Mouse (Mus musculus): ENCODE measurements around the gene Fastkd2. TPM values are rescaled to one million over a fixed set of nuclear protein-coding genes. Genes with fewer than 3 reads are reported as not detected.

The Fastkd2 gene
- polyA plus RNA-seq, 1 experiment from 2014 or later: 54.6 TPM

DNA sequence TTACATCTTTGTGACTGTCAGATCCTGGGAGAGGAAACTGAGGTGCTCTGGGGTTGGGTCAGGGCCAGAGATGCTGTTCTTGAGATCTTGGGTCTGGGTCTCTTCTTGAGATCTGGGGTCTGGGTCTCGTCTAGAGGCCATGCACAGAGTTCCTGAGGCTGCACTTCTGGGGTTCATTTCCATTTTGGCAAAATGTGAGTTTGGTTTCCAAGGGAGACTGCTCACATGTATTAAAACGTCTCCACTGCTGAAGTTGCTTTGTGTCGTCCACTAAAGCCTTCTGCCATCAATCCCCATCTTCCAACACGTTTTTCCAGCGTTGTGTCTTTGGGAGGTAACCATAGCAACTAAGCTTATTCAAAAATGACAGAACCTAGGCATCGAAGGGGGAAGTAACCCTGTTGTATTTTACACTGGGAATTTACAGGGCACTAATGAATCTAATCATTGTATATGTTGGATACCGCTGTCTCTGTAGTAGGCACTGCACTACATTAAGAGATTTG is 33.5 kb downstream of the Fastkd2 start:
- no peak overlapping the region for H3K4me3 ChIP-seq (replicated peaks; ENCODE audit: low read length)
- H3K27ac ChIP-seq (ENCODE audit: low read length): peak overlapping the region; percentile 33; the same call in 1 of the 2 replicates
- H3K9me3 ChIP-seq (replicated peaks; ENCODE audit: control insufficient read depth, low read length): no peaks in the 10 kb centered on the region
- H3K4me2 ChIP-seq (ENCODE audit: low read depth, low read length): no peak overlapping the region
- no peaks in the 10 kb centered on the region for H3K4me1 ChIP-seq (ENCODE audit: control insufficient read depth, insufficient read depth, low read length)
- 48% methylated on average over 7 of the region's 7 CpGs for WGBS
- no peaks in the 10 kb centered on the region for H3K27me3 ChIP-seq (ENCODE audit: control insufficient read depth, insufficient read depth, low read length)
- H3K36me3 ChIP-seq (ENCODE audit: control insufficient read depth, insufficient read depth, low read length): no peaks in the 10 kb centered on the region
- no peak for ATAC-seq (ENCODE audit: insufficient read depth, low FRiP score)
- H3K9ac ChIP-seq (ENCODE audit: low read length): no peak overlapping the region

DNA sequence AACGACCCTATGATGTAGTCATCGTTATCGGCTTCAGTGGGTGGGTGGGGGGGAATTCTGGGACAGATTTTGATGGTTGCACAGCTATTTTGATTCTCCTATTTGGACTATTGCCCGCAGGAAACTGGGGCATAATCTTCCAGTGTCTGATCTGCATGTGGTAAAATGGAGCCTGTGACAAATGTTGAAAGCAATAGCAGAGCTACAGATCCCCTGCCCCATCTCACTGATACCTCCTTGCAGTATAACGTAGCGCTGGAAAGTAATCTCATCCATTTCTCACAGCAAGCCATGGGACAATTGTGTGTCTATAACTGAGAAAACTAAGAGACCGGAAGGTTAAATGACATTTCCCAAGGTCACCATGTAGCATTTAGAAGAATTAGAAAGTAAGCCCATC is 34.0 kb downstream of the Fastkd2 start:
- Histone ChIP-seq H3K9me3 (replicated peaks; ENCODE audit: control insufficient read depth, low read length) (no peaks in the 10 kb centered on the region), H3K4me2 (ENCODE audit: low read depth, low read length) (no peak overlapping the region), H3K4me1 (ENCODE audit: control insufficient read depth, insufficient read depth, low read length) (no peaks in the 10 kb centered on the region), H3K36me3 (ENCODE audit: control insufficient read depth, insufficient read depth, low read length) (no peaks in the 10 kb centered on the region), H3K9ac (ENCODE audit: low read length) (no peak overlapping the region), H3K4me3 (replicated peaks; ENCODE audit: low read length) (no peak overlapping the region), H3K27me3 (ENCODE audit: control insufficient read depth, insufficient read depth, low read length) (no peaks in the 10 kb centered on the region), H3K27ac (ENCODE audit: low read length) (no peak overlapping the region)
- no peak for ATAC-seq (ENCODE audit: insufficient read depth, low FRiP score)
- 83% methylated on average over 7 of the region's 7 CpGs for WGBS

DNA sequence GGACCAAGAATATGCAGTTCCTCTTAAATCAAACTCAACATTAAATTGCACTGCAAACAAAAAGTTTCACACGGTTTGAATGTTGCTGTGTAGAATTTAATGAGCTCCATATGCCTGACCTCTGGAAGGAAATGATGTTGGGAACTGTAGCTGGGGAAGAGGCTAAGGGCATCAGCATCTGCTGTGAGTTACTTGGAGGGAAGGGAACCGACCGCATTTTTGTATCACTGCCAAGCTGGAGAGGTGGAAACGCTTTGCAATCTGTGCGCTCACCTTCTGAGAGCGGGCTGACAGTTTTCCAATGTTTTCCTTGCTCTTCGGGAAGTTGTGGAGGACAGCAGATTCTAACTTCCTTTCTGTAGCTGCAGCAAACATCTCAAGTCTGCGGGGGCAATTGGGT is 37.7 kb downstream of the Fastkd2 start:
- 52% methylated on average over 8 of the region's 8 CpGs for WGBS
- Histone ChIP-seq H3K4me1 (ENCODE audit: control insufficient read depth, insufficient read depth, low read length) (no peaks in the 10 kb centered on the region), H3K4me2 (ENCODE audit: low read depth, low read length) (no peak overlapping the region), H3K9me3 (replicated peaks; ENCODE audit: control insufficient read depth, low read length) (no peaks in the 10 kb centered on the region), H3K36me3 (ENCODE audit: control insufficient read depth, insufficient read depth, low read length) (no peaks in the 10 kb centered on the region), H3K9ac (ENCODE audit: low read length) (no peak overlapping the region), H3K27me3 (ENCODE audit: control insufficient read depth, insufficient read depth, low read length) (no peaks in the 10 kb centered on the region), H3K27ac (ENCODE audit: low read length) (no peak overlapping the region), H3K4me3 (replicated peaks; ENCODE audit: low read length) (no peak overlapping the region)
- no peak for ATAC-seq (ENCODE audit: insufficient read depth, low FRiP score)

DNA sequence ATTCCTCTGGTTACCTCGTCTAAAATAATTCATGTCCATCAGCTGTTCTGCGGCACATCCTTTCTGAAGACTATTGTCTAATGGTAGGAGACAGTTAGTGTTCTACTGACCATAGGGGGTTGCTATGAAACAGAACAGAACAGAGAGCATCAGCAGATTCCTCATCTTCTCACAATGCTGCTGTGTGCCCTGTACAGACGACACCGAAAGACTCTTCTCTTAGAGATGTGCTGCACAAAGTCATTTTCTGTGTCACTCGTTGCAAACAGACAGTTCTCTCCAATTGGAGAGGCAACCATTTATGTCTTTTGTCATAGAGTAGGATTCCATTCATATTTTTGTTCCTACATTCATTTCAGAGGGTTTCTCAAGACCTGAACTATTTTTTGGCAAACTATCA is 38.8 kb downstream of the Fastkd2 start, which contains the start of gene 4933402D24Rik:
Gene 4933402D24Rik, minus strand, starts transcription at position 101 of the 400 bp plus-strand sequence.
- H3K9ac ChIP-seq (ENCODE audit: low read length): no peak within 1 kb of the TSS
- no peak for ATAC-seq (ENCODE audit: insufficient read depth, low FRiP score)
- no peaks in the 10 kb centered on the region for H3K27me3 ChIP-seq (ENCODE audit: control insufficient read depth, insufficient read depth, low read length)
- no peaks in the 10 kb centered on the region for H3K9me3 ChIP-seq (replicated peaks; ENCODE audit: control insufficient read depth, low read length)
- no peak within 1 kb of the TSS for H3K27ac ChIP-seq (ENCODE audit: low read length)
- no peaks in the 10 kb centered on the region for H3K36me3 ChIP-seq (ENCODE audit: control insufficient read depth, insufficient read depth, low read length)
- no peaks in the 10 kb centered on the region for H3K4me1 ChIP-seq (ENCODE audit: control insufficient read depth, insufficient read depth, low read length)
- H3K4me3 ChIP-seq (replicated peaks; ENCODE audit: low read length): no peak within 1 kb of the TSS
- WGBS: 72% methylated on average over 5 of the region's 5 CpGs
- no peak within 1 kb of the TSS for H3K4me2 ChIP-seq (ENCODE audit: low read depth, low read length)

DNA sequence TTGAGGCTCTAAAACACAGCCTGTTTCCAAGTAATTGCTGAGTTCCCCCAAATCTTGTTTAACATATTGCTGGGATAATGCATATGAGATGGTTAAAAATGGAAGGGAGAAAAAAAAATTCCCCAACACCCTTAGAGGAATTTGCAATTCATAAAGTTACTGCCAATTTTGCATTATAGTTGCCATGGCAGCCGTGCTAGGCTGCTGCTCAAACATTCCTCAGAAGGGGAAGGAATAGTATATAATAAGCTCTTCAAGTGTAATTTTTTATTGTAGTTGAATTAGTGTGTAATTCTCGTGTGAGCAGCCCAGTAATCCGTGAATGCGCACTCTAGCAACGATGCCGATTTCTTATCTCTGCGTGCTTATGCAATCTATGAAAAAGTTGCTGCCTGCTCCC is 39.9 kb downstream of the Fastkd2 start:
- H3K4me3 ChIP-seq (replicated peaks; ENCODE audit: low read length): no peak overlapping the region
- H3K27ac ChIP-seq (ENCODE audit: low read length): no peak overlapping the region
- 56% methylated on average over 7 of the region's 7 CpGs for WGBS
- no peaks in the 10 kb centered on the region for H3K9me3 ChIP-seq (replicated peaks; ENCODE audit: control insufficient read depth, low read length)
- H3K4me2 ChIP-seq (ENCODE audit: low read depth, low read length): no peak overlapping the region
- no peak for ATAC-seq (ENCODE audit: insufficient read depth, low FRiP score)
- no peaks in the 10 kb centered on the region for H3K27me3 ChIP-seq (ENCODE audit: control insufficient read depth, insufficient read depth, low read length)
- no peaks in the 10 kb centered on the region for H3K36me3 ChIP-seq (ENCODE audit: control insufficient read depth, insufficient read depth, low read length)
- no peak overlapping the region for H3K9ac ChIP-seq (ENCODE audit: low read length)
- no peaks in the 10 kb centered on the region for H3K4me1 ChIP-seq (ENCODE audit: control insufficient read depth, insufficient read depth, low read length)

DNA sequence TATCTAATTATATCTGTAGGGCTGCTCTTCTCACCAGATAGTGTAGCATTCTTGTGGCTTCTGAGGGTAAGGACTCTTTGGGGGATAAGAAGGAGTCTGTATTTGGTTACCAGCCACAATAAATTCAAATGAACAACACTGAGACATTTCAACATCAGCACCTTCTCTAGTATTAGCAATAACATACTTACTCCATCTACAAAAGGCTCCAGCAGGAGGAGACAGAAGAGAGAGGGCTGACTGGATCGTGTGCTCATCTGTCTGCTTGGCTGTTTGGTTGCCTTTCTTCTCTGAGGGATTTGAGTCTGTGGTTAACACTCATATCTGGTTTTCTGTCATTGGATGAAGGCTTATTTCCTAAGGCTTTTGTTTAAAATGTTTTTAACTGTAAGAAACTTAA is 46.0 kb downstream of the Fastkd2 start:
- WGBS: 44% methylated on average over 1 of the region's 1 CpGs
- ATAC-seq (ENCODE audit: insufficient read depth, low FRiP score): no peak
- H3K9me3 ChIP-seq (replicated peaks; ENCODE audit: control insufficient read depth, low read length): no peaks in the 10 kb centered on the region
- no peaks in the 10 kb centered on the region for H3K4me1 ChIP-seq (ENCODE audit: control insufficient read depth, insufficient read depth, low read length)
- H3K4me3 ChIP-seq (replicated peaks; ENCODE audit: low read length): no peak overlapping the region
- H3K36me3 ChIP-seq (ENCODE audit: control insufficient read depth, insufficient read depth, low read length): no peaks in the 10 kb centered on the region
- H3K27ac ChIP-seq (ENCODE audit: low read length): no peak overlapping the region
- no peaks in the 10 kb centered on the region for H3K27me3 ChIP-seq (ENCODE audit: control insufficient read depth, insufficient read depth, low read length)
- no peak overlapping the region for H3K9ac ChIP-seq (ENCODE audit: low read length)
- H3K4me2 ChIP-seq (ENCODE audit: low read depth, low read length): no peak overlapping the region

DNA sequence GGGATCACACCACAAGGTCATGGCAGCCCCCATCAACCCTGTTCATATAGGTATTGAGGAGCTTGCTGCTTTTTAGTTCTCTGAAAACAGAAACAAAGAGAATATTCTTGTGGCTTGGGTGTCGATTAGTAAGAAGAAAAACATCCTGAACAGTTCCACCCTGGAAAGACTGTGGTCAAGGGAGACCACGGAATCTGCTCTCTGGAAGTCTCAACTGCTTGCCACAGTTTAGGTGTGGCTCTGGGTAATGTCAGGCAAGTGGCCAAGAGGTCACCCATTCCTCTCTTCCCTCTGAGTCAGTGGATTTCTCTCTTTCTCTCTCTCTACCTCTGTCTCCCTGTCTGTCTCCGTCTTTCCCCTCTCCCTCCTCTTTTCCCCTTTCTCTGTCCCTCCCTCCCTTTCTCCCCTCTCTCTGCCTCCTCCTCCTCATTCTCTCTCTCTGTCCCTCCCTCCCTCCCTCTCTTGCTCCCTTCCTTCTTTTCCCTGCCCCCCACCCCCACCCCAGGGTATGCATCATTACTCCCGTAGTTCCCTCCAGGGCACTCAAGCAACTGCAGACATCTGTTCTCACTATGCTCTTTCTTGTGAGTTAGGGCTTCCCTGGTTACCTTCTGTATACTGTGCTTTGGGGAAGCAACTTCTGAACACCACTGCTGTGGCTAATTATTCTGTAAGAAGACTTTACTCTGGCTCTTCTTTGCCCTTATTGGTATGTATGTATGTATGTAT is 46.7 kb downstream of the Fastkd2 start:
- H3K4me1 ChIP-seq (ENCODE audit: control insufficient read depth, insufficient read depth, low read length): no peaks in the 10 kb centered on the region
- H3K4me2 ChIP-seq (ENCODE audit: low read depth, low read length): no peak overlapping the region
- H3K4me3 ChIP-seq (replicated peaks; ENCODE audit: low read length): no peak overlapping the region
- no peak for ATAC-seq (ENCODE audit: insufficient read depth, low FRiP score)
- no peaks in the 10 kb centered on the region for H3K27me3 ChIP-seq (ENCODE audit: control insufficient read depth, insufficient read depth, low read length)
- no peaks in the 10 kb centered on the region for H3K36me3 ChIP-seq (ENCODE audit: control insufficient read depth, insufficient read depth, low read length)
- H3K9me3 ChIP-seq (replicated peaks; ENCODE audit: control insufficient read depth, low read length): no peaks in the 10 kb centered on the region
- no peak overlapping the region for H3K27ac ChIP-seq (ENCODE audit: low read length)
- WGBS: 45% methylated on average over 4 of the region's 4 CpGs
- H3K9ac ChIP-seq (ENCODE audit: low read length): no peak overlapping the region

DNA sequence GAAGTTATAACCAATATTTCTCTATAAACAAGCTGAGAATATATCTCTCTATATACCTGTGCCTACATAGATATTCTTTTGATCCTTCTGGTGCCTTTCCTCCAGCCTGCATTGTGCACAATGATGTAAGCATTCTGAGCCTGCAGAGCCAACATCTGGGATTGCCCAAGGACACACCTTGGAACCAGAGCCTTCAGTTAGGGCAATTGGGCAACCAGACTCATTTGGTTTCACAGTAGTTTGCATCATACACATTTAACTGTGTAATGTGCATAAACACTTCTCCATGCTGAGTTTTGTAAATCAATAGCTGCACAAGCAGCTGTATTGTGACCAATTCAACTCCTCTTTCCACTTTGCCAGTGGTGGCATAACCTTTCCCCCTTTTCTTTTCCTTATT is 63.9 kb downstream of the Fastkd2 start:
- H3K9ac ChIP-seq (ENCODE audit: low read length): no peak overlapping the region
- ATAC-seq (ENCODE audit: insufficient read depth, low FRiP score): no peak
- H3K27ac ChIP-seq (ENCODE audit: low read length): no peak overlapping the region
- H3K4me3 ChIP-seq (replicated peaks; ENCODE audit: low read length): no peak overlapping the region
- H3K27me3 ChIP-seq (ENCODE audit: control insufficient read depth, insufficient read depth, low read length): no peaks in the 10 kb centered on the region
- H3K36me3 ChIP-seq (ENCODE audit: control insufficient read depth, insufficient read depth, low read length): no peaks in the 10 kb centered on the region
- H3K4me1 ChIP-seq (ENCODE audit: control insufficient read depth, insufficient read depth, low read length): no peaks in the 10 kb centered on the region
- H3K9me3 ChIP-seq (replicated peaks; ENCODE audit: control insufficient read depth, low read length): no peaks in the 10 kb centered on the region
- H3K4me2 ChIP-seq (ENCODE audit: low read depth, low read length): no peak overlapping the region
